Mouse (Mus musculus) CH12.LX (cell line): ENCODE measurements at regions not wholly inside any gene's neighbourhood (a gene's known extent, or its start where the extent isn't known, plus 50 kb on each side); places are given as distances from the start of the nearest gene placed in this dataset.

Experiments
- DNase-seq: peaks from one replicate; pipeline ENCODE4 v3.0.0-alpha.2; 2013; ENCODE audit errors: extremely low read depth
- H3K27ac ChIP-seq: 2 replicates; pipeline ENCODE4 v1.5.1; 2012; ENCODE audit warnings: low read depth, mild to moderate bottlenecking, control low read depth, moderate library complexity; ENCODE audit not compliant: insufficient read depth
- H3K27me3 ChIP-seq: replicated peaks from 2 replicates; pipeline ENCODE3; 2012; ENCODE audit warnings: inconsistent platforms
- H3K36me3 ChIP-seq, 2 experiments: replicated peaks in 1 of 2; 2 replicates each; pipeline versions ENCODE3 to v1.6.1; 2012; ENCODE audit warnings: inconsistent platforms in 1 of 2, low read length in 1 of 2, mild to moderate bottlenecking in 1 of 2, mixed read lengths in 1 of 2, moderate library complexity in 1 of 2; ENCODE audit not compliant: control insufficient read depth in 1 of 2, insufficient read depth in 1 of 2
- H3K4me1 ChIP-seq, 2 experiments: 2 replicates each; pipeline ENCODE4 v1.6.1; 2012; ENCODE audit warnings: inconsistent platforms in 1 of 2, moderate library complexity in 1 of 2; ENCODE audit not compliant: insufficient read depth in 2 of 2, control insufficient read depth in 1 of 2
- H3K4me2 ChIP-seq: 2 replicates; pipeline ENCODE4 v1.6.1; 2012; ENCODE audit warnings: low read depth, mild to moderate bottlenecking, control low read depth; ENCODE audit not compliant: poor library complexity, insufficient read depth, severe bottlenecking
- H3K4me3 ChIP-seq, 3 experiments: fragments of 150-350 bp in 1 of 3; sonication (generic) in 1 of 3; replicated peaks in 1 of 3; 2 replicates each; pipeline versions ENCODE3 to v1.5.1; 2011 to 2012; ENCODE audit warnings: low read depth in 2 of 3, low read length in 2 of 3, mild to moderate bottlenecking in 2 of 3, moderate library complexity in 2 of 3, control low read depth in 1 of 3, improper control_type of control experiment in 1 of 3, inconsistent platforms in 1 of 3, mixed read lengths in 1 of 3; ENCODE audit not compliant: poor library complexity in 1 of 3
- H3K79me2 ChIP-seq: replicated peaks from 2 replicates; pipeline ENCODE4 v1.6.1; 2012; ENCODE audit warnings: mild to moderate bottlenecking, moderate library complexity; ENCODE audit not compliant: control insufficient read depth, poor library complexity, insufficient read depth, severe bottlenecking; ENCODE audit errors: extremely low read depth
- H3K9ac ChIP-seq: 2 replicates; pipeline ENCODE4 v1.6.1; 2012; ENCODE audit warnings: low read depth, mild to moderate bottlenecking, control low read depth, moderate library complexity; ENCODE audit not compliant: insufficient read depth
- H3K9me3 ChIP-seq: replicated peaks from 2 replicates; pipeline ENCODE3; 2012; ENCODE audit warnings: low read length, inconsistent platforms, mixed read lengths
- CHD2 ChIP-seq: IDR thresholded peaks from 2 replicates; pipeline ENCODE4 v1.6.1; 2011; ENCODE audit warnings: low read length, improper control_type of control experiment
- CTCF ChIP-seq, 2 experiments: IDR thresholded peaks in 1 of 2; conservative IDR thresholded peaks in 1 of 2; 2 replicates each; pipeline ENCODE4 v1.5.1; 2011 to 2012; ENCODE audit warnings: low read depth in 2 of 2, low read length in 2 of 2, improper control_type of control experiment in 1 of 2, inconsistent platforms in 1 of 2, mild to moderate bottlenecking in 1 of 2, moderate library complexity in 1 of 2
- ETS1 ChIP-seq: conservative IDR thresholded peaks from 2 replicates; pipeline ENCODE4 v1.6.1; 2012; ENCODE audit warnings: low read depth, mild to moderate bottlenecking, inconsistent platforms, low read length, improper control_type of control experiment, moderate library complexity
- GABPA ChIP-seq: IDR thresholded peaks from 2 replicates; pipeline ENCODE4 v1.6.1; 2012; ENCODE audit warnings: low read depth, low read length, improper control_type of control experiment, inconsistent platforms; ENCODE audit not compliant: insufficient replicate concordance
- HCFC1 ChIP-seq: IDR thresholded peaks from 2 replicates; pipeline ENCODE4 v1.6.1; 2012; ENCODE audit warnings: low read depth, mild to moderate bottlenecking, inconsistent platforms, low read length, improper control_type of control experiment
- MAFK ChIP-seq: IDR thresholded peaks from 2 replicates; pipeline ENCODE4 v1.6.1; 2011; ENCODE audit warnings: low read length, improper control_type of control experiment; ENCODE audit not compliant: insufficient replicate concordance
- MAX ChIP-seq: IDR thresholded peaks from 2 replicates; pipeline ENCODE4 v1.6.1; 2011; ENCODE audit warnings: low read length, improper control_type of control experiment
- MEF2A ChIP-seq: IDR thresholded peaks from 2 replicates; pipeline ENCODE4 v1.6.1; 2014; ENCODE audit warnings: low read depth, mild to moderate bottlenecking, inconsistent platforms, low read length, improper control_type of control experiment, borderline replicate concordance
- MXI1 ChIP-seq: IDR thresholded peaks from 2 replicates; pipeline ENCODE4 v1.6.1; 2011; ENCODE audit warnings: mild to moderate bottlenecking, low read depth, low read length, improper control_type of control experiment
- NELFE ChIP-seq: IDR thresholded peaks from 2 replicates; pipeline ENCODE4 v1.6.1; 2011; ENCODE audit warnings: low read depth, low read length, improper control_type of control experiment
- PAX5 ChIP-seq: IDR thresholded peaks from 2 replicates; pipeline ENCODE4 v1.6.1; 2012; ENCODE audit warnings: low read length, inconsistent platforms, mixed read lengths
- SMC3 ChIP-seq: IDR thresholded peaks from 2 replicates; pipeline ENCODE4 v1.6.1; 2011; ENCODE audit warnings: low read depth, low read length, improper control_type of control experiment
- USF2 ChIP-seq: conservative IDR thresholded peaks from 2 replicates; pipeline ENCODE4 v1.6.1; 2011; ENCODE audit warnings: low read depth, low read length, improper control_type of control experiment
- ZC3H11A ChIP-seq: IDR thresholded peaks from 2 replicates; pipeline ENCODE4 v1.6.1; 2012; ENCODE audit warnings: low read depth, mild to moderate bottlenecking, inconsistent platforms, low read length, improper control_type of control experiment
- ZNF384 ChIP-seq: IDR thresholded peaks from 2 replicates; pipeline ENCODE4 v1.6.1; 2012; ENCODE audit warnings: low read depth, low read length, improper control_type of control experiment, inconsistent platforms
- dilution Hi-C: fragments of 300-500 bp; cut with MboI; formaldehyde crosslinking; loops from 2 replicates; pipeline ENCODE4 v1.14.3; 2020; ENCODE audit warnings: low sequenced_read_pairs; ENCODE audit not compliant: extremely low pct_unique_long_range_greater_than_20kb, extremely low pct_ligation_motif_present
- in situ Hi-C: fragments of 300-500 bp; cut with MboI; formaldehyde crosslinking; loops from 3 replicates; pipeline ENCODE4 v1.14.3; 2019; ENCODE audit warnings: low sequenced_read_pairs, low pct_ligation_motif_present, low pct_unique_long_range_greater_than_20kb, mixed read lengths

GRCm38 (mm10) chr14:48013431-48013830 is 107.2 kb upstream of the Peli2 start:
- in situ Hi-C loops = no loop called here
- Histone ChIP-seq H3K27me3 (peaks cover 2% of the 10 kb centered on the region), H3K4me1 (no peaks in the 10 kb centered on the region), H3K4me2 (no peak overlapping the region), H3K9me3 (peaks cover 5% of the 10 kb centered on the region), H3K4me3 (no peak overlapping the region), H3K36me3 (no peaks in the 10 kb centered on the region), H3K79me2 (no peaks in the 10 kb centered on the region), H3K9ac (no peak overlapping the region)
- no peak for DNase-seq
- dilution Hi-C loops = no loop called here
- no peak for TF ChIP-seq MXI1
- TF ChIP-seq, all 38 proteins: peak for 0
- H3K27ac ChIP-seq = no peak overlapping the region

- Histone ChIP-seq H3K4me2 (no peak overlapping the region), H3K9ac (no peak overlapping the region), H3K27ac (no peak overlapping the region), H3K79me2 (no peaks in the 10 kb centered on the region), H3K27me3 (peaks cover 2% of the 10 kb centered on the region), H3K36me3 (no peaks in the 10 kb centered on the region), H3K9me3 (peaks cover 5% of the 10 kb centered on the region), H3K4me3 (no peak overlapping the region), H3K4me1 (no peaks in the 10 kb centered on the region)
- DNase-seq = no peak
- in situ Hi-C loops = no loop called here
- TF ChIP-seq MAFK (no peak), CTCF (conservative IDR thresholded peaks at IDR 0.05 in 1 of 2, IDR thresholded peaks at IDR 0.05 in 1 of 2; ENCODE audit: low read depth in 2 of 2, low read length in 2 of 2) (no peak), CHD2 (no peak), NELFE (no peak), PAX5 (no peak), ETS1 (no peak), MAX (no peak), ZC3H11A (no peak), ZNF384 (no peak), HCFC1 (no peak), SMC3 (no peak)
- dilution Hi-C loops = no loop called here
Observed at GRCm38 (mm10) chr14:48014776-48015175, 105.8 kb upstream of the Peli2 start.

GRCm38 (mm10) chr14:48017971-48018370 is 102.7 kb upstream of the Peli2 start:
- H3K9me3 ChIP-seq = no peaks in the 10 kb centered on the region
- H3K36me3 ChIP-seq = no peaks in the 10 kb centered on the region
- H3K79me2 ChIP-seq = no peaks in the 10 kb centered on the region
- in situ Hi-C loops (no loop called here), dilution Hi-C loops (no loop called here)
- no peak overlapping the region for H3K4me2 ChIP-seq
- TF ChIP-seq PAX5 (no peak), MAFK (no peak), MEF2A (no peak), USF2 (no peak), GABPA (no peak)
- no peak overlapping the region for H3K9ac ChIP-seq
- no peak for DNase-seq
- no peak overlapping the region for H3K4me3 ChIP-seq
- peaks cover 2% of the 10 kb centered on the region for H3K27me3 ChIP-seq
- H3K4me1 ChIP-seq = no peaks in the 10 kb centered on the region
- no peak overlapping the region for H3K27ac ChIP-seq
